Mouse (Mus musculus): ENCODE data around the gene Arhgef33.
"Not testable (repeated sequence)": the region's sequence is repeated elsewhere in the genome, so short reads cannot be mapped to it uniquely, and the experiment has no call there.

The Arhgef33 gene

DNA sequence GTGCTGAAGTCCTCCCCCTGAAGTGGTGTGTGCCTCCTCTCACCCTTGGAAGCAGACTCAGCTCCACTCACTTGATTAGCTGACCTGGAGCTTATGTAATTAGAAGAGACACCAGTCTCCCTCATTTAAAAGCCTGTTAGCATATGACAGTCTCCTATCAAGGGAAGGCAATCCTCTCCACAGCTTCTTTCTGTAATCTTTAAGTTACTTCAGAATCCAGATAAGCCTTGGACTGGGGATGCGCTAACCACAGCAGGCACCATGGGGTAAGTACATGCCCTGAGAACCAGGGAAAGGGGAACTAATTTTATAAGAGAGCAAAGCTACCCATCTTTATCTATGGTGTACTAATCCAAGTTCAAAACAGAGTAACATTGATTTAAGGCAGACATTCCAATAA, at the start of gene Arhgef33:
Arhgef33 (plus strand) TSS at position 157 of the 400 bp plus-strand sequence.
- DNase-seq (ENCODE audit: extremely low read depth, low read depth) = peak; percentile 60

DNA sequence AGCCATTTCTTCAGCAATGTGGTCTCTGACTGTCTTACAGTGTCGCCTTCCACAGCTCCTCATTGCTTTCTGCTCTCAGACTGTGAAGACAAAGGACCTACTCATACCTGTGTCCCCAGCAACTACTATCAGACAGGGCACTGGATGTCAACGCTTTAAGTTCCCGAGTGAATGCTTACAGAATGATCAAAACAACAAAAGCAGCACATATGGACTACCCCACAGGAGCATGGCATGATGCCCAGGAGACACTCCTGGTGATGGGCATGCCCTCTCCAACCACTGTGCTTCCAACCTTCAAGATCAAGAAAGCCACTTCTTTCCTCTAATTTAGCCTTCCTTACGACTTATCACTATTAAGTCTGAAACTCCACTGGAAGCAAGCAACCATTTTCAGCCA, 40.1 kb upstream of the Arhgef33 start:
- no peak for DNase-seq (ENCODE audit: extremely low read depth, low read depth)

DNA sequence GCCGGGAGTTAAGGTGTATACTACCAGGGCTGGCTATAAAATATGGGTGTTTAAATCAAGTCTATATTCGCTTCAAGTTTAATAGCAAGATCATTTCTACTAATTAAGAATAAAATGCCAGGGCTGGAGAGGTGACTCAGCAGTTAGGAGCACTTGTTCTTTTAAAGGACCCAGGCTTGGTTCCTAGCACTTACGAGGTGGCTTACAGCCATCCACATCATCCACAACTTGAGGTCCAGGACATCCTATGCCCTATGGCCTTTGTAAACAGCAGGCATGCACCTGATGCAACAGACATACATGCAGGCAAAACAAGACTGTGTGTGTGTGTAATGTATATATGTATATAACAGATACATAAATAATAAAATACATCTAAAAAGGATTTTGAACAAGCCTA, 39.1 kb upstream of the Arhgef33 start:
- no peak for DNase-seq (ENCODE audit: extremely low read depth, low read depth)

- not testable (repeated sequence) for DNase-seq (ENCODE audit: extremely low read depth, low read depth)
These were observed 36.6 kb upstream of the Arhgef33 start for GRCm38 (mm10) chr17:80270622-80271021.

- DNase-seq (ENCODE audit: extremely low read depth, low read depth) = no peak
These were observed 29.0 kb upstream of the Arhgef33 start for GRCm38 (mm10) chr17:80278255-80278654.

DNA sequence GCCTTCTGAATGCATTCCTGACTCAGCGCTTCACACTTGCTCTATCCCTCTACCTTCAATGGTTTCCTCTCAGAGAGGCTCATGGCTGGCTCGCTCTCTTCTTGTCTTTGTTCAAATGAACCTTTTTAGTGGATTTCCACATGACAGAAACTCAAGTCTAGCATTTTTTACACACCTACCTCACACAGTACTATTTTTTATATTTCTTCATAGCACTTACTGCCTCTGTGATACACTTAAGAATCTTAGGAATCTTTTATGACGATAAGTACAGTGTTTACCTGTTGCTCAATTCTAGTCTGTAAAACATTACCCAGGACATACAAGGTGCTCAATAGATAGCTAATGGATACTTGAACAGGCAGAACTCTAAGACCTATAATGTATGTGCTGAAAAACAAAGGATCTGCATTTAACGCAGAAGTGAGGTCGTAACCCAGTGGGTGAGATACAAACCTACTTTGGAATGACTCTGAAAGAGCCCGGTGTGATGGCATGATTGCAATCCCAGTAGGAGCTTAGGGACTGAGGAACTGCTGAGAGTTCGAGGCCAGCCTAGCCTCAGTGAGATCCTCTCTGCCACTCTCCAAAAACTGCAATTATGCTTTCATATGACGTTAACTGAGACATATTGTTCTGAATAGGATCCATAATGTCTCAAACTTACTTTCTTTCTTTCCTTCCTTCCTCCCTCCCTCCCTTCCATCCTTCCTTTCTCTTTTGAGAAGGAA, 27.7 kb upstream of the Arhgef33 start:
- DNase-seq (ENCODE audit: extremely low read depth, low read depth) = no peak

DNA sequence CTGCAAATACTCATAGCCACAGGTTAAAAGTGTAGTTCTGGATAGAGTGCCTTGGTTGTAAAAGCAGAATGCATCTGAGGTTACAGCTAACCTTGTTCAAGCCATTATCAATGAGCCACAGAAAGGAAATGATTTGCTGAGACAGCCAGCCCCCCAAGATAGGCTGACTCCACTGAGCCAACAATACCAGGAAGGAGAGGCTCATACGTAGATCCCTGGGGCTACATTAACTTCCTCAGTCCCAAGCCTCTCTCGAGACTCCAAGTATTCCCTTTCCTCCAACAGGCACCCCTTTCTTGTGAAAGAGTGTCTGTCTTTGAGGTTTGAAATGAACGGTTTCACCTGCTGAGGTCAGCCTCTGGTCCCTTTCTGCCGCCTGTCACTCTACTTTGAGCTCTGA, 22.8 kb upstream of the Arhgef33 start:
- DNase-seq (ENCODE audit: extremely low read depth, low read depth) = no peak

GRCm38 (mm10) chr17:80288012-80288411, 19.2 kb upstream of the Arhgef33 start:
- no peak for DNase-seq (ENCODE audit: extremely low read depth, low read depth)

DNA sequence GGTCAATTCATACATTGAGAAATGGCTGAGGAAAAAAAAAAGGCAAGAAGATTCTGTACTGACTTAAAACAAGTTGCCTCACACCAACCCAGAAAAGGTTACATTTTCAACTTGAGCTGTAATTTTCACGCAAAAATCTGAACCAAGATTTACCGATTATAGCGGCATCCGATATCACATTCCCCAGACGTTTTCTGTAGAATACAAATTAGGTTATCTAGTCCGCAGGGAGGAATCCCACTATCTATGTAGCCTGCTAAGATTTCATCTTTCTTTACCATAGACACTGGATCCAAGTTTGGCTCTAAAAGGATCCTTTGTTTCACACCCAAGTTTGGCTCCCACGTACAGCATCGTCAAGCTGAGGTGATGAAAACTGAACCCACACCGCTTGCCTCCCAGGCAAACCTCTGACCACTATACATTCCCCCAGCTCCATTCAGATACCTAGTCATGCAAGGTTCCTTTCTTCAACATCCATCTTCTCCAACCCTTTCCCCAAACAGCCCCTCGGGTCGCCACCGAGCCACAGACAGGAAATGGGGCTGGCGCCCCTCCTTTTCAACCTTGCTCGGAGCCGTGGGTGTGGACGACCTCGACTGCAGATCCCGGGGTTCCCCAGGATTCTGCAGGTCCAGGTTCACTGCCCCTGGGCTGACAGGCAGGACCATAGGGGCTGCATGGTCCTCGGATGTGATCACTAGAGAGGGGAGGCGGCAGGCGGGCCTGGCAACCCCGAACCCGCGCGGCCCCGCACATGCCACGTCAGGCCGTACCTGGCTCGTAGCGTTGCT, 17.7 kb upstream of the Arhgef33 start:
- DNase-seq (ENCODE audit: extremely low read depth, low read depth) = no peak

GRCm38 (mm10) chr17:80290074-80290657, 17.0 kb upstream of the Arhgef33 start, which contains the start of the genes Morn2 and Dhx57:
Gene Morn2, plus strand, starts transcription at chr17:80290203.
Gene Dhx57, minus strand, starts transcription at chr17:80290476.
- DNase-seq (ENCODE audit: extremely low read depth, low read depth) = peak; percentile 81

DNA sequence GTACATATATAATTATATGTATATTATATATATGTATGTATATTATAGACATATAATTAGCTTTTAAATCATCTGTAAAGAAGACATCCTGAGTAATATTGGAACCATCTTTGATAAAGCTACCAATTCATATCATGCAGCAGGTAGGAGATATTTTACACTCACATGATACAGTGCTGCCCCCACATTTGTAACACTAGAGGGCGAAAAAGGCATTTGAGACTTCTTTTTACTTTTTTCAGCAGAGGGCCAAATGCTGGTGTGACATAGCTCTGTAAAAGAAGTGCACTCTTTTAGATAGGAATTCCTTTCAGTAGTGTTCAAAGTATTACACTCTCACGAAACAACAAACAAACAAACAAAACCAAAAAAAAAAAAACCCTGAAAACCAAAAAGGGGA, 16.1 kb upstream of the Arhgef33 start:
- peak; percentile 63 for DNase-seq (ENCODE audit: extremely low read depth, low read depth)

DNA sequence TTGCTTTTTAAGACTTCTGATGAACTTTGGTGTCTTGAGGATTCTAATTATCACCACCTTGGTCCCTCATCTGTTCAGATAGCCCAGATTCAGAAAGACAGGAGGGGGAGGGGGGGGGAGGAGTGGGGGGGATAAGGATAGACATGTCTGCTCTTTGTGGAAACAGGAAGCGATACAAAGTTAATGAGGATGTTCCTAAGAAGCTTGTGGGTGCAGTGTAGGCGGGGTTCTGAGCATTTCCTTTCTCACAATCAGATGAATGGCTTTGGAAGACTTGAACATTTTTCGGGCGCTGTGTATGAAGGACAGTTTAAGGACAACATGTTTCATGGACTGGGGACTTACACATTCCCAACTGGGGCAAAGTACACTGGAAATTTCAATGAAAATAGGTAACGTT, 11.9 kb upstream of the Arhgef33 start:
- peak; percentile 37 for DNase-seq (ENCODE audit: extremely low read depth, low read depth)

DNA sequence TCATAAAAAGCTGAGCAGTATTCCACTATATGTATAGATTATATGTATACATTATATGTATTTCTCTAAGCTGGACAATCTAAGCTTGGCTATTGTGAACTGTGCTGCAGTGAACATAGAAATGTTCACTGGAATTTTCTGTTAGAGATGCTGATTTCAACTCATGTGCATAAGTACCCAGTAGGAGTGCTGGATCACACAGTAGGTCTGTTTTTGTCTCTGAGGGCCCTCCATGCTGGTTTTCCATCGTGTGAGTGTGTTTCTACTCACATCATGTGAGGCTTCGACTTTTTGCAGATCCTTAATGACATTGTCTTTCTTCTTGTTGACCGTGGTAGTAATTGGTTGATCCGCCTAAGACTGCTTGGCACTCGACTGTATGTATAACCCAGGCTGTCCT, 8.4 kb upstream of the Arhgef33 start:
- DNase-seq (ENCODE audit: extremely low read depth, low read depth) = no peak

GRCm38 (mm10) chr17:80311761-80312160, 4.6 kb downstream of the Arhgef33 start:
- no peak for DNase-seq (ENCODE audit: extremely low read depth, low read depth)

GRCm38 (mm10) chr17:80312405-80312804, 5.2 kb downstream of the Arhgef33 start:
- no peak for DNase-seq (ENCODE audit: extremely low read depth, low read depth)

DNA sequence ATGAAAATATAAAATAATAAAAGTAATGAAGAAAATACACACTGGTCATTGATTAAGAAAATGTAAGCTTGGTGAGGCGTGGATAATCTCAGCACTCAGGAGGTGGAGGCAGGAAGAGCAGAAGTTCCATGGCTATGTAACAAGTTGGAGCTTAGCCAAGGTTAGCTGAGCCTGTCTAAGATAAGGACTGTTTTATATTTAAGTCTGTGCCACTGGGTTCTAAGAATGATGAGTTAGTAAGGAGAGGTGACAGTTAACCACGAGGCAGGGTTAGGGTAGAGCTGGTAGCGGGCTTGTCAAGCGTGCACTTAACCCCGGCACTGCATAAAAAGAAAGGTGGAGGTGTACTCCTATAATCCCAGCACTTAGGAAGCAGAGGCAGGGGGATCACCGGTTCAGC, 15.0 kb downstream of the Arhgef33 start:
- peak; percentile 41 for DNase-seq (ENCODE audit: extremely low read depth, low read depth)

DNA sequence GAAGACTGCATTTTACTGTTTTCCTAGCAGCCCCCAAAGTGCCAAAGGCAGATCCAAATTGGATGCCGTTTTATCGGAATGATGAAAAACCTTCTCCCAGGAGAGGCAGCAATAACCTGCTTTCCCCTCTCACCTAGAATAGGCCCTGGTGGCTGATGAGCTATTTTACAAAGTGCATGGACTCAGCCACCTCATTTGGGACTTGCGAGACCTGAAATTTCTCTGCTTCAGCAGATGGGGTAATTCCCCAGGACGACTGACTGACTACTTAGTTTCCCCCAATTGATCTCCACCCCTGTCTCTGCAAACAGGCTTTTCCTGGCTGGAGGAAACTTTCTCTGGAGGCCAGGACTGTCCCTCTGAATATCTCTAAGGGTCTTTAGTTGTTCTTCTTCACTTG, 15.8 kb downstream of the Arhgef33 start:
- no peak for DNase-seq (ENCODE audit: extremely low read depth, low read depth)

GRCm38 (mm10) chr17:80323658-80324057, 16.5 kb downstream of the Arhgef33 start:
- no peak for DNase-seq (ENCODE audit: extremely low read depth, low read depth)

- no peak for DNase-seq (ENCODE audit: extremely low read depth, low read depth)
These were observed 17.3 kb downstream of the Arhgef33 start for GRCm38 (mm10) chr17:80324521-80324920.

- DNase-seq (ENCODE audit: extremely low read depth, low read depth) = no peak
These were observed 18.2 kb downstream of the Arhgef33 start for GRCm38 (mm10) chr17:80325456-80325855.

- no peak for DNase-seq (ENCODE audit: extremely low read depth, low read depth)
These were observed 19.2 kb downstream of the Arhgef33 start for GRCm38 (mm10) chr17:80326431-80326830.

DNA sequence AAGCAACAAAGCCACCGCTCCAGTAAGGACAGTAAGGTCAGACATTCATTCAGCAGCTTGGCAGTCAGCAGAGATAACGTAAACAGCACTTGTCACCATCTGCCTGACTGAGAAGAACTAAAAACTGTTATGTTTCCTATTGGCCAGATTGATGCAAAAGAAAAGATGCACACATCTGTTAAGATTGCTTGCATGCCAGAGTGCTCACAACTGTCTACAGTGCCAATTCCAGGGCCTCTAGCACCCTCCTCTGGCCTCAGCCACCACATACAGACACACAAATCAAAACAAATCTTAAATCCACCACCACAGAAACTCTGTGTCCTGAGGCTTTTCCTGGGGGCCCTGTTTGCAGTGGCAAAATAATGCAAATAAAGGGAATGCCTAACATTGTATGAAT, 25.2 kb downstream of the Arhgef33 start:
- DNase-seq (ENCODE audit: extremely low read depth, low read depth) = no peak

All from MEL-GATA-1-ER (cell line).